Mouse (Mus musculus) megakaryocyte-erythroid progenitor cell, adult 5-6 weeks (primary cell): ENCODE measurements around the gene Chaf1a. TPM values are rescaled to one million over a fixed set of nuclear protein-coding genes. Genes with fewer than 3 reads are reported as not detected.
"Not testable (repeated sequence)": the region's sequence is repeated elsewhere in the genome, so short reads cannot be mapped to it uniquely, and the experiment has no call there.

ENCODE experiments used
- ATAC-seq: replicated peaks from 2 replicates; pipeline ENCODE4 v1.8.0; 2016; ENCODE audit warnings: mild to moderate bottlenecking, inconsistent platforms; ENCODE audit not compliant: severe bottlenecking, poor library complexity, low FRiP score, low TSS enrichment
- total RNA-seq, 2 experiments: library from RNA; stranded (forward) in 1 of 2; stranded (reverse) in 1 of 2; fragments of 200-1000, 215-1000 nt in 1 of 2; fragments of >200 nt in 1 of 2; fragmentation: Nextera tagmentation in 1 of 2; gene quantifications; 2 replicates each; pipeline ENCODE4 v1.2.3; 2014 to 2017

Gene Chaf1a
- total RNA-seq, 2 experiments from 2014 or later = 37.5 to 46.9 TPM

- no peak for ATAC-seq
These were observed 5.5 kb upstream of the Chaf1a start for GRCm38 (mm10) chr17:56034726-56035100.

- no peak for ATAC-seq
These were observed 5.0 kb upstream of the Chaf1a start for GRCm38 (mm10) chr17:56035216-56035615.

GRCm38 (mm10) chr17:56036176-56036900 is 3.9 kb upstream of the Chaf1a start, which contains the start of gene Sh3gl1:
Gene Sh3gl1 (minus strand): TSS chr17:56036635.
- peak; percentile 70 for ATAC-seq

GRCm38 (mm10) chr17:56036901-56037287 is 3.3 kb upstream of the Chaf1a start:
- ATAC-seq = no peak; the same call in 1 of the 2 replicates

GRCm38 (mm10) chr17:56038583-56039261 is 1.5 kb upstream of the Chaf1a start:
- no peak for ATAC-seq

GRCm38 (mm10) chr17:56039345-56039744 is 894 bp upstream of the Chaf1a start:
- ATAC-seq = no peak

GRCm38 (mm10) chr17:56040857-56041163 is 571 bp downstream of the Chaf1a start:
- ATAC-seq = no peak

- no peak for ATAC-seq
These were observed 11.1 kb downstream of the Chaf1a start for GRCm38 (mm10) chr17:56051369-56051768.

- no peak for ATAC-seq
These were observed 14.7 kb downstream of the Chaf1a start for GRCm38 (mm10) chr17:56054938-56055337.

- ATAC-seq = peak; percentile 29
These were observed 15.9 kb downstream of the Chaf1a start for GRCm38 (mm10) chr17:56055945-56056678.

- no peak for ATAC-seq
These were observed 17.3 kb downstream of the Chaf1a start for GRCm38 (mm10) chr17:56057381-56058120.

- ATAC-seq = no peak
These were observed 21.8 kb downstream of the Chaf1a start for GRCm38 (mm10) chr17:56062081-56062480.

GRCm38 (mm10) chr17:56065715-56066114 is 25.5 kb downstream of the Chaf1a start:
- not testable (repeated sequence) for ATAC-seq

- ATAC-seq = no peak
These were observed 26.2 kb downstream of the Chaf1a start for GRCm38 (mm10) chr17:56066451-56066850.

GRCm38 (mm10) chr17:56069066-56069465 is 28.8 kb downstream of the Chaf1a start:
- no peak for ATAC-seq

- no peak for ATAC-seq
These were observed 30.9 kb downstream of the Chaf1a start for GRCm38 (mm10) chr17:56071126-56071525.

- no peak for ATAC-seq
These were observed 32.0 kb downstream of the Chaf1a start for GRCm38 (mm10) chr17:56072243-56072642.

GRCm38 (mm10) chr17:56074097-56074826 is 34.0 kb downstream of the Chaf1a start:
- ATAC-seq = peak; percentile 40

- peak; percentile 51 for ATAC-seq
These were observed 34.6 kb downstream of the Chaf1a start, which contains the start of gene Ubxn6 for GRCm38 (mm10) chr17:56074827-56075208. Gene Ubxn6 (minus strand): TSS chr17:56075028.
